Mouse (Mus musculus) hindbrain, embryonic 13.5 days (tissue): ENCODE measurements around the gene Irak1bp1. TPM values are rescaled to one million over a fixed set of nuclear protein-coding genes. Genes with fewer than 3 reads are reported as not detected.

Source experiments
- ATAC-seq: fragments of 200-750 bp; cut with Nextera tagmentation; 2 replicates; pipeline ENCODE4 v1.8.0; 2017; ENCODE audit warnings: moderate TSS enrichment; ENCODE audit not compliant: low FRiP score
- H3K27ac ChIP-seq: fragments of 300-500 bp; sonication (generic); 2 replicates; pipeline ENCODE4 v1.5.1; 2015; ENCODE audit warnings: inconsistent platforms, mild to moderate bottlenecking, moderate library complexity
- H3K27me3 ChIP-seq: fragments of 300-500 bp; sonication (generic); 2 replicates; pipeline ENCODE4 v1.6.1; 2015; ENCODE audit warnings: mild to moderate bottlenecking, inconsistent platforms
- H3K36me3 ChIP-seq: fragments of 300-500 bp; sonication (generic); 2 replicates; pipeline ENCODE4 v1.6.1; 2015; ENCODE audit warnings: mild to moderate bottlenecking, inconsistent platforms
- H3K4me1 ChIP-seq: fragments of 300-500 bp; sonication (generic); replicated peaks from 2 replicates; pipeline ENCODE4 v1.6.1; 2015; ENCODE audit warnings: inconsistent platforms
- H3K4me2 ChIP-seq: fragments of 300-500 bp; sonication (generic); 2 replicates; pipeline ENCODE4 v1.6.1; 2015; ENCODE audit warnings: inconsistent platforms, mild to moderate bottlenecking, moderate library complexity
- H3K4me3 ChIP-seq: fragments of 300-500 bp; sonication (generic); 2 replicates; pipeline ENCODE4 v1.5.1; 2015; ENCODE audit warnings: mild to moderate bottlenecking, inconsistent platforms
- H3K9ac ChIP-seq: fragments of 300-500 bp; sonication (generic); 2 replicates; pipeline ENCODE4 v1.6.1; 2015; ENCODE audit warnings: mild to moderate bottlenecking, inconsistent platforms
- H3K9me3 ChIP-seq: fragments of 300-500 bp; sonication (generic); 2 replicates; pipeline ENCODE4 v1.6.1; 2016; ENCODE audit warnings: inconsistent platforms
- WGBS: fragments of 180-500 bp; shearing (Covaris S2); methylation state at CpG from one replicate; pipeline ENCODE4 v1.1.7; 2015; 5-methylcytosine and 5-hydroxymethylcytosine counted together
- polyA plus RNA-seq: library from polyadenylated mRNA; unstranded; fragments of >200 nt; fragmentation: Nextera tagmentation; extraction: Ambion mirVana; gene quantifications from 2 replicates; pipeline ENCODE4 v1.2.1, GENCODE M21; 2015

Irak1bp1 gene
- polyA plus RNA-seq, 1 experiment from 2014 or later: 32.9 TPM

- no peaks in the 10 kb centered on the region for H3K9me3 ChIP-seq
- no peak overlapping the region for H3K9ac ChIP-seq
- H3K27ac ChIP-seq: no peak overlapping the region
- no peaks in the 10 kb centered on the region for H3K27me3 ChIP-seq
- ATAC-seq: no peak
- no peaks in the 10 kb centered on the region for H3K4me1 ChIP-seq
- no peak overlapping the region for H3K4me2 ChIP-seq
- H3K4me3 ChIP-seq: no peak overlapping the region
- H3K36me3 ChIP-seq: peaks cover 44% of the 10 kb centered on the region
- 96% methylated on average over 4 of the region's 4 CpGs for WGBS
Observed at GRCm38 (mm10) chr9:82842671-82843070, 13.3 kb downstream of the Irak1bp1 start.

GRCm38 (mm10) chr9:82854040-82854439 lies 24.7 kb downstream of the Irak1bp1 start:
- no peak overlapping the region for H3K4me3 ChIP-seq
- H3K4me1 ChIP-seq: 0 out of 2 replicates have a peak, but pooled peaks cover 9% of the 10 kb centered on the region
- no peak overlapping the region for H3K27ac ChIP-seq
- peak; percentile 41; the same call in 1 of the 2 replicates for ATAC-seq
- 64% methylated on average over 2 of the region's 2 CpGs for WGBS
- H3K9ac ChIP-seq: no peak overlapping the region
- no peak overlapping the region for H3K4me2 ChIP-seq
- no peaks in the 10 kb centered on the region for H3K27me3 ChIP-seq
- H3K36me3 ChIP-seq: peaks cover 10% of the 10 kb centered on the region
- H3K9me3 ChIP-seq: no peaks in the 10 kb centered on the region; the same call in 1 of the 2 replicates

- 0 out of 2 replicates have a peak, but pooled peaks cover 9% of the 10 kb centered on the region for H3K4me1 ChIP-seq
- no peak overlapping the region for H3K4me3 ChIP-seq
- no peak overlapping the region for H3K9ac ChIP-seq
- no peaks in the 10 kb centered on the region; the same call in 1 of the 2 replicates for H3K9me3 ChIP-seq
- H3K27ac ChIP-seq: no peak overlapping the region
- H3K27me3 ChIP-seq: no peaks in the 10 kb centered on the region
- WGBS: 41% methylated on average over 3 of the region's 3 CpGs
- no peak overlapping the region for H3K4me2 ChIP-seq
- H3K36me3 ChIP-seq: peaks cover 7% of the 10 kb centered on the region
- ATAC-seq: 0 out of 2 replicates have a peak, but pooled peaks have one; percentile 19
Observed at GRCm38 (mm10) chr9:82854973-82855614, 25.8 kb downstream of the Irak1bp1 start.

GRCm38 (mm10) chr9:82856241-82856640 lies 26.9 kb downstream of the Irak1bp1 start:
- Histone ChIP-seq H3K4me2 (no peak overlapping the region), H3K36me3 (peaks cover 5% of the 10 kb centered on the region), H3K4me1 (0 out of 2 replicates have a peak, but pooled peaks cover 9% of the 10 kb centered on the region), H3K4me3 (no peak overlapping the region), H3K9me3 (no peaks in the 10 kb centered on the region; the same call in 1 of the 2 replicates), H3K27me3 (no peaks in the 10 kb centered on the region), H3K27ac (no peak overlapping the region), H3K9ac (no peak overlapping the region)
- ATAC-seq: no peak
- 85% methylated on average over 4 of the region's 4 CpGs for WGBS

- Histone ChIP-seq H3K4me2 (no peak overlapping the region), H3K4me1 (peaks cover 7% of the 10 kb centered on the region; the same call in 1 of the 2 replicates), H3K27me3 (no peaks in the 10 kb centered on the region), H3K27ac (no peak overlapping the region), H3K9ac (no peak overlapping the region), H3K36me3 (no peaks in the 10 kb centered on the region), H3K4me3 (no peak overlapping the region), H3K9me3 (no peaks in the 10 kb centered on the region)
- WGBS: 96% methylated on average over 2 of the region's 2 CpGs
- ATAC-seq: no peak
Observed at GRCm38 (mm10) chr9:82860805-82861204, 31.5 kb downstream of the Irak1bp1 start.

GRCm38 (mm10) chr9:82861316-82861715 lies 32.0 kb downstream of the Irak1bp1 start:
- Histone ChIP-seq H3K4me3 (no peak overlapping the region), H3K9ac (no peak overlapping the region), H3K9me3 (no peaks in the 10 kb centered on the region), H3K27me3 (no peaks in the 10 kb centered on the region), H3K36me3 (no peaks in the 10 kb centered on the region), H3K4me1 (peaks cover 7% of the 10 kb centered on the region; the same call in 1 of the 2 replicates), H3K4me2 (no peak overlapping the region), H3K27ac (no peak overlapping the region)
- ATAC-seq: no peak
- WGBS: 91% methylated on average over 4 of the region's 4 CpGs

- ATAC-seq: no peak
- H3K4me1 ChIP-seq: peaks cover 7% of the 10 kb centered on the region; the same call in 1 of the 2 replicates
- no peaks in the 10 kb centered on the region for H3K9me3 ChIP-seq
- 90% methylated on average over 3 of the region's 3 CpGs for WGBS
- H3K27ac ChIP-seq: 0 out of 2 replicates have a peak overlapping the region, but pooled peaks have one; percentile 12
- H3K27me3 ChIP-seq: no peaks in the 10 kb centered on the region
- H3K4me3 ChIP-seq: no peak overlapping the region
- no peaks in the 10 kb centered on the region for H3K36me3 ChIP-seq
- H3K4me2 ChIP-seq: no peak overlapping the region
- H3K9ac ChIP-seq: no peak overlapping the region
Observed at GRCm38 (mm10) chr9:82861775-82862430, 32.6 kb downstream of the Irak1bp1 start.

GRCm38 (mm10) chr9:82866121-82866520 lies 36.8 kb downstream of the Irak1bp1 start:
- 89% methylated on average over 1 of the region's 1 CpGs for WGBS

GRCm38 (mm10) chr9:82867698-82868097 lies 38.4 kb downstream of the Irak1bp1 start:
- peaks cover 22% of the 10 kb centered on the region for H3K36me3 ChIP-seq
- H3K4me1 ChIP-seq: peaks cover 7% of the 10 kb centered on the region; the same call in 1 of the 2 replicates
- H3K9ac ChIP-seq: no peak overlapping the region
- H3K9me3 ChIP-seq: no peaks in the 10 kb centered on the region
- H3K4me2 ChIP-seq: no peak overlapping the region
- no peak overlapping the region for H3K4me3 ChIP-seq
- H3K27ac ChIP-seq: no peak overlapping the region
- no peak for ATAC-seq
- no peaks in the 10 kb centered on the region for H3K27me3 ChIP-seq
- 72% methylated on average over 3 of the region's 3 CpGs for WGBS

More at GRCm38 (mm10) chr9:82866121-82866520, 36.8 kb downstream of the Irak1bp1 start:
- peaks cover 7% of the 10 kb centered on the region; the same call in 1 of the 2 replicates for H3K4me1 ChIP-seq
- no peak overlapping the region for H3K9ac ChIP-seq
- ATAC-seq: no peak
- H3K27ac ChIP-seq: no peak overlapping the region
- peaks cover 12% of the 10 kb centered on the region for H3K36me3 ChIP-seq
- H3K4me2 ChIP-seq: no peak overlapping the region
- no peaks in the 10 kb centered on the region for H3K9me3 ChIP-seq
- no peak overlapping the region for H3K4me3 ChIP-seq
- no peaks in the 10 kb centered on the region for H3K27me3 ChIP-seq

- no peaks in the 10 kb centered on the region for H3K4me1 ChIP-seq
- H3K9me3 ChIP-seq: no peaks in the 10 kb centered on the region
- peaks cover 56% of the 10 kb centered on the region for H3K36me3 ChIP-seq
- no peak overlapping the region for H3K4me3 ChIP-seq
- WGBS: 98% methylated on average over 1 of the region's 1 CpGs
- ATAC-seq: no peak
- no peak overlapping the region for H3K4me2 ChIP-seq
- H3K27ac ChIP-seq: no peak overlapping the region
- H3K27me3 ChIP-seq: no peaks in the 10 kb centered on the region
- no peak overlapping the region for H3K9ac ChIP-seq
Observed at GRCm38 (mm10) chr9:82877078-82877477, 47.7 kb downstream of the Irak1bp1 start.

GRCm38 (mm10) chr9:82884177-82884576 lies 54.8 kb downstream of the Irak1bp1 start:
- no peak for ATAC-seq
- peaks cover 55% of the 10 kb centered on the region for H3K36me3 ChIP-seq
- no peaks in the 10 kb centered on the region for H3K27me3 ChIP-seq
- no peak overlapping the region for H3K4me3 ChIP-seq
- H3K9ac ChIP-seq: no peak overlapping the region
- no peaks in the 10 kb centered on the region for H3K9me3 ChIP-seq
- no peaks in the 10 kb centered on the region for H3K4me1 ChIP-seq
- H3K27ac ChIP-seq: no peak overlapping the region
- no peak overlapping the region for H3K4me2 ChIP-seq

GRCm38 (mm10) chr9:82888645-82889044 lies 59.3 kb downstream of the Irak1bp1 start:
- Histone ChIP-seq H3K4me3 (no peak overlapping the region), H3K36me3 (peaks cover 50% of the 10 kb centered on the region), H3K9me3 (no peaks in the 10 kb centered on the region), H3K4me2 (no peak overlapping the region), H3K27ac (no peak overlapping the region), H3K27me3 (no peaks in the 10 kb centered on the region), H3K9ac (no peak overlapping the region), H3K4me1 (no peaks in the 10 kb centered on the region)
- ATAC-seq: no peak
